In genomic region chr9:56634406-56635120, GRCm38 (mm10) we compare ENCODE assay signal across 8 mouse cellular contexts.
DNase-seq lines count a peak whose midpoint lies in the region; ATAC-seq and TF ChIP-seq lines count a peak whose summit lies in the region.

No protein-coding gene starts in this region.

- H3K4me2 ChIP-seq in heart, embryonic 12.5 days = peak overlapping the region; percentile 97
- H3K4me2 ChIP-seq in hindbrain, embryonic 12.5 days (replicated peaks) = peak overlapping the region; percentile 95
- peak overlapping the region; percentile 77 for H3K4me2 ChIP-seq in midbrain, embryonic 13.5 days (replicated peaks)

- no peak for TF ChIP-seq POLR2A in cortical plate, adult 2 months (IDR thresholded peaks at IDR 0.05; ENCODE audit: extremely low read depth, insufficient read depth, low read length)

- TF ChIP-seq CTCF in cortical plate, adult 2 months (IDR thresholded peaks at IDR 0.05; ENCODE audit: extremely low read depth, insufficient read depth, low read length) = no peak

- peak overlapping the region; percentile 77 for H3K9ac ChIP-seq in heart, embryonic 12.5 days
- H3K9ac ChIP-seq in hindbrain, embryonic 12.5 days = peak overlapping the region; percentile 91
- H3K9ac ChIP-seq in midbrain, embryonic 13.5 days (replicated peaks) = peak overlapping the region; percentile 95

- no peaks in the 10 kb centered on the region for H3K36me3 ChIP-seq in heart, embryonic 12.5 days
- no peaks in the 10 kb centered on the region for H3K36me3 ChIP-seq in hindbrain, embryonic 12.5 days
- H3K36me3 ChIP-seq in midbrain, embryonic 13.5 days = no peaks in the 10 kb centered on the region

- DNase-seq in heart, adult 8-10 months (ENCODE audit: low spot score) = no peak
- DNase-seq in left cerebral cortex, adult 8-10 months (ENCODE audit: low spot score in 2 of 2) = no peak
- no peak for DNase-seq in T-cell, adult 2 months (ENCODE audit: low spot score)
- no peak for DNase-seq in spleen, adult 12 weeks (ENCODE audit: low spot score)

- H3K4me1 ChIP-seq in heart, embryonic 12.5 days (replicated peaks) = peaks cover 31% of the 10 kb centered on the region
- H3K4me1 ChIP-seq in cortical plate, adult 2 months (ENCODE audit: control insufficient read depth, insufficient read depth, low read length) = peaks cover 4% of the 10 kb centered on the region; the same call in 1 of the 2 replicates
- H3K4me1 ChIP-seq in hindbrain, embryonic 12.5 days = peaks cover 47% of the 10 kb centered on the region
- peaks cover 57% of the 10 kb centered on the region for H3K4me1 ChIP-seq in midbrain, embryonic 13.5 days (replicated peaks)

- no peak overlapping the region for H3K27ac ChIP-seq in heart, embryonic 12.5 days (ENCODE audit: poor library complexity, severe bottlenecking)
- peak overlapping the region; percentile 94 for H3K27ac ChIP-seq in cortical plate, adult 2 months (ENCODE audit: insufficient read depth, low read length)
- H3K27ac ChIP-seq in hindbrain, embryonic 12.5 days = peak overlapping the region; percentile 92
- peak overlapping the region; percentile 93 for H3K27ac ChIP-seq in midbrain, embryonic 13.5 days

- ATAC-seq in heart, embryonic 12.5 days (ENCODE audit: insufficient number of reproducible peaks, low FRiP score) = no peak
- ATAC-seq in hindbrain, embryonic 12.5 days (ENCODE audit: low FRiP score) = no peak; the same call in 1 of the 2 replicates
- ATAC-seq in midbrain, embryonic 13.5 days = no peak

- WGBS in heart, embryonic 12.5 days = 1% methylated on average over 25 of the region's 25 CpGs
- under 1% methylated on average over 25 of the region's 25 CpGs for WGBS in hindbrain, embryonic 12.5 days
- under 1% methylated on average over 24 of the region's 25 CpGs for WGBS in midbrain, embryonic 13.5 days

- H3K9me3 ChIP-seq in heart, embryonic 12.5 days (replicated peaks) = no peaks in the 10 kb centered on the region
- H3K9me3 ChIP-seq in hindbrain, embryonic 12.5 days (replicated peaks) = no peaks in the 10 kb centered on the region
- H3K9me3 ChIP-seq in midbrain, embryonic 13.5 days = no peaks in the 10 kb centered on the region

- peak overlapping the region; percentile 60 for H3K4me3 ChIP-seq in heart, embryonic 12.5 days
- H3K4me3 ChIP-seq in cortical plate, adult 2 months (ENCODE audit: insufficient read depth, low read length) = peak overlapping the region; percentile 90
- peak overlapping the region; percentile 82 for H3K4me3 ChIP-seq in hindbrain, embryonic 12.5 days
- peak overlapping the region; percentile 80 for H3K4me3 ChIP-seq in midbrain, embryonic 13.5 days (replicated peaks)

- peaks cover 71% of the 10 kb centered on the region for H3K27me3 ChIP-seq in heart, embryonic 12.5 days (replicated peaks)
- H3K27me3 ChIP-seq in hindbrain, embryonic 12.5 days = peaks cover 50% of the 10 kb centered on the region
- H3K27me3 ChIP-seq in midbrain, embryonic 13.5 days = peaks cover 41% of the 10 kb centered on the region
